Mouse (Mus musculus): ENCODE measurements at regions not wholly inside any gene's neighbourhood (a gene's known extent, or its start where the extent isn't known, plus 50 kb on each side); places are given as distances from the start of the nearest gene placed in this dataset.
A peak's percentile ranks its signal among the peaks of the same experiment; 100 is the strongest.

DNA sequence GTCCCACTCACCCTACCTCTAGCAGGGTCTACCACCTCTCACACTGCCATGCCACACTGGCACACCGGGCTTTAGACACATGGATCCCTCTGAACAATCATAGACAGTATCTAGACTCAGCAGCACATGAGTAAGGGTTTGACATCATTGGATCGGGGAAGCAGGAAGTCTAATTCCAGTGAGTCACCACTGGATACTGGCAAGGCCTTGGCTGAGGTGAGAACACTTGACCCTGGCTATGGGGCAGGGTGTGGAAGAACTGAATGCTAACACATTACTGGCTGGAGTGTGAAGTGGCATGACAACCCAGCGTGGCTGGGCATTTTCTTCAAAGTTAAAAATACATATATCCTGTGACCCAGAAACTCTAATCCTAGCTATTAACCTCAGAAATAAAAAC, 114.4 kb downstream of the H2afy start:
- peak; percentile 44 for DNase-seq (ENCODE audit: low spot score)

DNA sequence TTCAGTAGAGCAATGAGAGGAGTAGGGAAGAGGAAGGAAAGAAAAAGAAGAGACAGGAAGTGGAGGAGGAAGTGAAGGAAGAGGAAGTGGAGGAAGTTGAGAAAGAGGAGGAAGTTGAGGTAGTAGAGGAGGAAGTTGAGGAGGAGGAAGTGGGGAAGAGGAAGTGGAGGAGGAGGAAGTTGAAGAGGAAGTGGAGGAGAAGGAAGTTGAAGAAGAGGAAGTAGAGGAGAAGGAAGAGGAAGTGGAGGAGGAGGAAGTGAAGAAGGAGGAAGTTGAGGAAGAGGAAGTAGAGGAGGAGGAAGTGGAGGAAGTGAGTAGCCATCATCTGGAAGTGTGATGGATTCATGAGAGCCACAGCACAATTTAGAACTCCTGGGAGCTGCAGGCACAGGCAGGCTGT, 122.2 kb downstream of the H2afy start:
- no peak for DNase-seq (ENCODE audit: low spot score)

DNA sequence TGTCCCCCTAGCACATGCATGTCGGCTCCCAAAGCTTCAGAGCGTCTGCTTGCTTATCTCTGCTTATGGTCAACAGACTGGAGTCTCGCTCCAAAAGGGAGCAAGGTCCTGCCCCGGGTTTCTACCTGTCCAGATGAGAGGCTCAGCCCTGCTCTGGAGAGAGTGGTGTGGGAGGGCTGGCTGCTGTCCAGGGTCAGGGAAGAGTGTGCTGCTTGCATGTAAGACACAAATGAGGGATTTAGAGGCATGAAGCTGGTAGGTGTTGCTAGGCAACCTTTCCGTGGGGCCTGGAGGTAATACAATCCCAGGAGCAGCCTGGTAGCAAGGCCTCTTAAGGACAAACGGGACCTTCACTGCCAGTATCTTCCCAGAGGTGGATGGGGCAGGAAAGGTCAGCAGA, 125.7 kb downstream of the H2afy start:
- no peak for DNase-seq (ENCODE audit: low spot score)

DNA sequence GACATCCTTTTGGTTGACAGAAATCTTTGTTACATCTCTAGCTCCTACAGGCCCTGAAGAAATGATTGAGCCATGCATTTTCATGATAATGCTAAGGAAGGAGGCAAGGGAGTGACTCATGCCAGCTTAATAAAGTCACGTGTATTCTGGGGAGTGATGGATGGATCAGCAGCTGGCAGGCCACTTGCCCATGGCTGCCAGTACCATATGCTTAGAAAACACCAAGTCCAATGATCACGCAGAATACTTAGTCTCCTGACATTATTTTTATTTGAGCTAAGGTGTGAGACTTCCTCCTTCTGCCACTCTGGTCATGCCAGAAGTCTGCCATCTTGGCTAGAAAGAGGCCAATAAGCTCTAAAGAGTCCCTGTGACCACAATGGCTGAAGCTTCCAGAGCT, 129.3 kb downstream of the H2afy start:
- no peak for DNase-seq (ENCODE audit: low spot score)

DNA sequence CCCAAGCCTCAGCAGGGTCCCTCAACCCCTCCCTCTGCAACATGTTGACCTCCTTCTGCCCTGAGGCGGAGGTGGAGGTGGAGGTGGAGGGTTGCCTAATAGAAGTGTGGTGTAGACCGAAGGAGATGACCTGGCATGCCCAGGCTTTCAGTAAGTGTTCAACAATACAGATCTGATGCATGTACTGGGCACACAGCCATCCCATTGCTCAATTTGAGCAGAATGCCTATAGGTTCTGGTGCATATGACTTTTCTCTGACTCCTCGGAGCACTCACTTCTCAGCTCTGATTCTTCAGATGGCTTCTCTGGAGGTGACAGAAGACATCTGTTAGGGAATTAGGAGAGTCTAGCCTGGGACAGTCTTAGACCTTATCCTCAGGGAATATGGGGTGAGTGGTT, 130.4 kb downstream of the H2afy start:
- DNase-seq (ENCODE audit: low spot score) = no peak

DNA sequence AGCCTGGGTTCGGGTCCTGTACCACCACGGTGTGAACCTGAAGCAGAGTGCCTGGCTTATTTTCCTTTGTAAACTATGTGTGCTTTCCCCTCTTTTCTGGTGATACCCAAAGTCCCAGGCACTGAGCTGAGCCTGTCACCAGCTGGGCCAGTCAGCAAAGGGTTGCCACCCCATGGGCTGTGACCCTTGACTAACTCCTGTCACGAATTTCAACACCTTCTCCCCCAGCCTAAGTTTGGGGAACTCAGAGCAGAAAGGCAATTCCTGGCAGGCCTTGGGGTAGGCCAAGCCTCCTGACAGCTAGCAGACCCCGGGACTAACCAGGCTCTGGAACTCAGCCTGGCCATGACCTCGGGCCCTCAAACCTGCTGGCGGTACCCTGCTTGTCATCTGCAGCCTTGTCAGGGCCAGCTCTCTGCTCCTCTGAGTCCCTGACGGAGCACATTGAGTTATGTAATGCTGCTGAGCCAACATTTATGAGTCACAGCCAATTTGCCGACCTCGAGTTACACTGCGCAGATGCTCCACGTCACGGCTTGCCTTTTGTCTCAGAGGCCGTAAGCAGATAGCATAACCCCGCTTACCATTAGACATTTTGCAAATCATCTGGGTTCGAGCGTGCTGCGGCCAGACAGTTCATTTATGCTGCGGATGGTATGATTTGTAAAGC, 132.3 kb downstream of the H2afy start:
- peak; percentile 50 for DNase-seq (ENCODE audit: low spot score)

DNA sequence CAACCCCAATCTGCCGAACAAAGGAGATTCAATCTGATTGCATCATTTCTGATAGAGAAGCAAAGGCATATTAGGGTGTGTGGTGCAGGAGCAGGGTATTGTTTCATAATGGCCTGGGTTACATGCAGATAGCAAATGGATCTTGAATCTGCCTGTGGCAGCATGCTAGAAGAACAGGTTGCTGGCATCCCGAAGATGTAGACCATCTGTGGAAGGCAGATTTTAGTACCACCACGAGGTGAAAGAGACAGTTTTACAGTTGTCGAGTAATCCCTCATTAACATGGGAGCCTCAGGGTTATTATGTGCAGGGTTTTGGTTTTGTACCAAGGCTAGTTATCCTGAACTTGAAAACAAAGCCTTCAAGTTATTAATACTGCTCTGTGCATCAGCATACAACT, 140.9 kb downstream of the H2afy start:
- no peak for DNase-seq (ENCODE audit: low spot score)

DNA sequence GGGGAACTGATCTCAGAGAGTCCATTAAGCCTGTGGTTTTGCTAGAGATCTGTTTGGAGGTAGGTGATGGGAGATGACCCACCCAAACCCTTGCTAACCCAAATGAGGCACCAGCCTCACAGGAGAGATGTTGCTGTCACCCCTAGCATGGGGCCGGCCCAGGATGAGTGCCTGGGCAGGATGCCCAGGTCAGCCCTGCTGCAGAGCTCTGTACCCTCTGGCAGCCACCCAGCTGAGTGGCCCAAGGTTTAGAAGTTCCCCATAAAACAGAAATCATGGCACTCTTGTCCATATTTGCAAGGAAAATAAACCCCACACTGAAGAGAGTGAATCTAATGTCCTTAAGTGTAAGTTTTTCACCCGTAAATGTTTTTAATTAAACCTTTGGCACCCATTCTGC, 141.7 kb downstream of the H2afy start:
- DNase-seq (ENCODE audit: low spot score) = no peak

DNA sequence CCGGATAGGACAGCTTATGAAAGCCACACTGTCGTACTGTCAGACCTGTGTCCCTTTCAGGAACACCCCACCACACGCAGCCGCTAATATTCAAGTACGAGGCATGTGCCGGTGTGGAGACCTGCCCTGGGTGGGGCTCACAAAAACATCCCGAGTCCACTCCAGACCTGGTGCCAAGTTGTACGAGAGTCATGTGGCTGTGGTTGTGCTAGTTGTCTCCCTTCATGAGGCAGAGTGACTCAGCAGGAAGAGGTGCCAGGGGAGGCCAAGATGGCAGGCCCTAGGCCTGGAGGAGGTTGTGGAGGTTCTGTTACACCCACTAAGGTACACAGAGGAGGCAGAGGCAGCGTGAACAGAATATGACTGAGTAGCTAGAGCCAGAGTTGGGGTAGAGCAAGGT, 143.5 kb downstream of the H2afy start:
- peak; percentile 24 for DNase-seq (ENCODE audit: low spot score)

DNA sequence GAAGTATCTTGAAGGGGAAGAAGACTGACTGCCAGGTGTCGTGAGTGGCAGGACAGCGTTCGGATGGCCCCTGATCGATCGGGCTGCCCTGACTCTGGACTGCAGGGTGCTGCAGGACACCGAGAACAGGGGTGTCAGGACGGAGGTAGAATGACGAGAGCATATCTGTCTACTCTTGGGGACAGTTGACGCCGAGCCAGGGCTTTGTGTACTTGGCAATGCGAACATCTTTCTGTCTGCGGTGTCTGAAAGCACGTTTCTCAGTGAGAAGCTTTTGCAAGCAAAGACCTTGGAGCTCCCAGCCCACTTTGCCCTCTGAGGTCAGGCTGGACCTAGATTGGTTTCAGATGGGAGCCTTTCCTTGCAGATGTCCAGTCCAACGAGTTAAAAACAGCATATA, 144.9 kb downstream of the H2afy start:
- DNase-seq (ENCODE audit: low spot score) = no peak

DNA sequence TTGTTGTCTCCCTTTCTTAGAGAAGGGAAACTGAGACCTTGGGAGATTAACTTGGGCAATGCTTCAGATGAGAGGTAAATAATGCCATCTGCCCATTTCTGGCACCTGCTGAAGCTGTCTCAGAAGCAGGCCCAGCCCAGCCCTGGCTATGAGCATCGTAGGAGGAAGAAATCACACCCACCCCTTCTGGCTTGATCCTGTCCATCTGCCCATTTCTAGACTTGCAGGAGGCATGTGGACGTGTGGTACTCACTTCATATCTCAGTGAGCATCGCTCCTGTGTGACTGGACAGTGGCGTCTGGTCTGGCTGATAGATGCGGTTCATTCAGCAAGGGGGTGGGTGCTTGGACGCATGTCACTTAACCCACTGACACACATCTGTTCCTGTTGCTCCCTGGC, 146.0 kb downstream of the H2afy start:
- no peak for DNase-seq (ENCODE audit: low spot score)

DNA sequence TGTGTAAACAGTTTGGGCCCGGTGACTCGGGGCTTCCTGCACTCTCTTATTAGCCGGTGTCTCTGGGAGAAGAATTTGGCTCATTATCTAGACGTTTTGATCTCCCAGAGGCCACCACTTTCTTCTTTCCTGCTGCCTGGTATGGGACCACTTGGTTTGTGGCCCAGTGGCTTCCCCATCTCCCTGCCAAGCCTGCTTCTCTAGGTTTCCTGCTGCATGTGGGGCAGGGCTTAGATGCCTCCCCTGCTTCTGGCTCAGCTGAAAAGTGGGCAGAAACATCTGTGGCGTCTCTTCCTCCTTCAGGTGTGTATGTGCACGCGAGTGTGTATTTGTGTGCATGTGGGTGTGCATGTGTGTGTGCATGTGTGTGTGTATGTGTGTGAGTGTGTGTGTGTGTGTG, 146.8 kb downstream of the H2afy start:
- DNase-seq (ENCODE audit: low spot score) = no peak

DNA sequence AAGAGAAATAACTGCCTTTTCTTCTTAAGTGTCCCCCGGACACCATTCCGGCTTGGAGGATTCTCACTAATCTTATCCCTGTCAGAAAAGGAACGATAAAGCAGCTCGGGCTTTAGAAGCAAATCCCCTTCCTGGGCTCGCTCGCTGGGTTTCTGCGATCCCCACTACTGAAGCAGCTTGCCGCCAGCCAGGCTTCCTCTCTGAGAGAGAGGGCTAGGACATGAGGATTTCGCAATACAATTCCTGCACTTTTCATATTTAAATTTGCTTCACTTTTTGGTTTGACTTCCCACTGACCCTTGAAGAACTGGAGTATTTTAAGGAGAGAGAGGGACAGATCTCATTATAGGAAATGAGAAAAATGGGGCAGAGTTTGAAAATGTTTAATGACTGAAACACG, 149.4 kb upstream of the Pitx1 start:
- no peak for DNase-seq (ENCODE audit: low spot score)

DNA sequence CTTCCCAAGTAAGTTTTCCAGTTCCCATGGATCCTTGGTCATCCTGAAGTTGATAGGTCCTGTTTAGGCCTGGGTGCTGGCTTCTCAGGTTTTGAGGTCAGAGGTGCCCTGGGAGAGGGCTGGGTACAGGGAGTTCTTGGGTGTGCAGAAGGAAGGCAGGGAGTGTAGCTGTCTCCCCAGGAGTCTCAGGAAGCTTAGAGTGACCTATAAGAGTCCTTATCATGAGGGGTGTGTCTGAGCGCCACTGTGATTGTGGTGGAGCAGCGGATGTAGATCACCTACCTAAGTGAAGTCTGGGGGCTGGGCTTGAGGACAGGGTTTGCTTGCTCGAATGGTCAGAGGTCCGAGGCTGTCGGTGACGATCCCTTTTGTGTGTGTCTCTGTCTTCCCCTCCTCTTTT, 148.8 kb upstream of the Pitx1 start:
- DNase-seq (ENCODE audit: low spot score) = peak; percentile 44

DNA sequence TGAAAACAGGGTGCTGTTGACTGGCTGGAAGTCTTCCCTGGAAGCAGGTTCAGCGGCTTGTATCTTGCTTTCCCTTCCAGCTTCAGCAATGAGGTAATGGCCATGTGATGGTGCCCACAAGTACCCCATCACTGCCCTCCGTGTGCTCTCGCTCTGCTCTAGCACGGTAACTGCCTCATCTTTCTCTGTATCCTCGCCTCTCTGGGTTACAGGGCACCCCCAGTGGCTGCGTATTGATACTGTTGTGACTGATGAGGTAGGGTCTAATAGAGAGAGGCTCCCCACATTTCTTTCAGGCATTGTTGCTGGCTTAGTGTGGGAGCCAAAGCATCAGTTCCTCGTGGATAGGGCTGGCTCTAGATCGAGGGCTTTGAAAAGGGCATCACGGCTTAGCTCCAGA, 147.9 kb upstream of the Pitx1 start:
- no peak for DNase-seq (ENCODE audit: low spot score)

DNA sequence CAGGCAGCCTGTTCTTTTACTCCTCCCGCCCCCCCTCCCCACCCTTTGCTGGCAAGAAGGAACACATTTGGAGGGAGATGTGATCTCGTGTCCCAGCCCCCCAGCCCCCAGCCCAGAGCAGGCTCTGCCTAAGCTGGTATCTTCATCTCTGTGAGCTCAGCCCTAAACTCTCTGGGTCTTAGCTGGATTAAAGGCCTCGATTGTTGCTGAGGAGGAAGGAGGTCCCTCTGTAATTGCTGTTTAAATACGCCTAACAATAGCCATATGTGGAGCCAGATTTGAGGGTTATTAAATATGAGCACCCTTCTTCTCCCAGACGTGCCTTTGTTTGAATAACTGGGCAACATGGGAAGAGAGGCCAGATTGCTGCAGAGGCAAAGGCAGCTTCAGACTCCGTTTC, 145.0 kb upstream of the Pitx1 start:
- no peak for DNase-seq (ENCODE audit: low spot score)

DNA sequence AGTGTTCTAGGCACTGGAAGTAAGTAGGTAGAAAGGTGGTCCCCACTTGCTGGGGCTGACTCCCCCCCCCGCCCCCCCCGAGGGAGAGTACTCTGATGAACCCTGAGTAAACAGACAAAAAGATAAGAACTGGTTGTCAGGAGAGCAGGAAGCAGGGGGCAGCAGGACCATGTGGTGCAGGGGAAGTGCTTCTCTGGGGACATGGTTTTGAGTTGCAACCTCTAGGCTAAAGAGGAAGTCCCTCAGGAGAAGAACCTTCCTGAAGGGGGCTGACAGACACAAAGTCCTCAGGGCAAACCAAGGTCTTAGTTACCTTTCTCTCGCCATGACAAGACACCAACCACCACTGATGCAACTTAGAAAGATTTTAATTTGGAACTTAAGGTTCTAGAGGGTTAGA, 141.9 kb upstream of the Pitx1 start:
- DNase-seq (ENCODE audit: low spot score) = no peak

DNA sequence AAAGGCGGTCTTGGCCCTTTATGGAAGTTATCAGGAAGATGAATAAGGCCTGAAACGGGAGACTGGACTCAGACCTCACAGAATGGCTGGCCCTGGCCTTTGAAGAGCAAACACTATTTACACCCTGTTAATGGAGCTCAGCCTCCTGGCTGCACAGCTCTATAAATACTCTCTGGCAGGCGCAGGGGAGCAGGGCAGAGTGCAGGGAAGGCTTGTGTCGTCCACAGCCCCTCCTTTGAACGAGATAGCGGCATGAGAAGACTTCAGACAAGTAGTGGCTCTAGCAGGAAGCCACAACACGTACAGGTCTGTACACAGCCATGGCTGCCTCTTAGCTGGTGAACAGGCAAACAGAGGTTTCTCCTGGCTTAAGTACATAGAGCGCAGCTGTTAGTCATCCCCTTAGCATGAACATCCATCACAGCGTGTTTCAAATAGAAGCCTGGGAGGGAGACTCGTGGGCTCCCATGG, 141.0 kb upstream of the Pitx1 start:
- no peak for DNase-seq (ENCODE audit: low spot score)

DNA sequence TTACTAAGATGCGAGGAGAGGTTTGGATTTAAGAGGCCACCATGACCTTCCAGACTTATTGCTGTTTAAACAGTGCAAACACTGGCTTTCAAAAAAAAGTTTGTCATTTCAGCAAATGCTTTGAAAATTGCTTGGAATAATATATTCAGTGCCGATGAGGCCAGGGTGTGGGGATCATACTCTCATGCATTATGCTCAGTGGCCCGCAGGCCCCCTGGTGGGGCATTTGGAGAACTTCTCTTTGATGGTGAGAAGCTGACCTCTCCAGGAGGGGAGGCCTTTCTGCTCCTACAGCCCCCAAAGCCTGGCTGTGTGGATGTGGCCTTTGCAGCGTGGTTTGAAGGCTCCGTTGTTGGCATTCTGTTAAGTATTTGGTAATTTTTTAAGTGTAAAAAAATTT, 138.1 kb upstream of the Pitx1 start:
- no peak for DNase-seq (ENCODE audit: low spot score)

DNA sequence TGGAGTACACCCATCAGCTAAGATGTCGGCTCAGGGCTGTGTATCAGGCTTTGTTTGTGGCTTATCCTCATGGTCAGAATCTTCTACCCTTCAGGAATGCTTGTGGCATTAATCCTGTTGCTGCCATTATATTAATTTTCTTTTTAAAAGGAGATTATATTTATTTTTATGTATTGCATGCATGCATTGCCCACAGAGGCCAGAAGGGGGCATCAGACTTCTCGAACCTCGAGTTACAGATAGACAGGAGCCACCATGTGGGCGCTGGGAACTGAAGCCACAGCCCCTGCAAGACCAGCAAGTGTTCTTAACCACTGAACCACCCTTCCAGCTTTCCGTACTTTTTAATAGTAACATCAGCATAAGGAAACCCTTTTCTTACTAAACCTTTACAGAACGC, 134.7 kb upstream of the Pitx1 start:
- DNase-seq (ENCODE audit: low spot score) = no peak

DNA sequence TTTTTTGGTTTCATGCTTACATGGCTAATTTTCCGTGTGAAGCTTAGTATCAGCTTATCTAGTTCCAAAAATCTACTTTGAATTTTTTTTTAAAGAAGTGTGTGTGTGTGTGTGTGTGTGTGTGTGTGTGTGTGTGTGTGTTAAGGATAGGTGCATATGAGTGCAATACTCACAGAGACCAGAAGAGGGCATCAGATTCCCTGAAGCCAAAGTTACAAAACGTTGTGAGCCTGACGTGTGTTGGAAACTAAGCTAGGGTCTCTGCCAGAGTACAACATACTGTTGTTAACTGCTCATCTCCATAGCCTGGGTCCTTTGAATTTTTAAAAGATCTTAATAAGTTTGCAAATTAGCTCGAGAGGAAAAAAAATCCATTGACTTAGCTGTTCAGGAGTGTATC, 133.5 kb upstream of the Pitx1 start:
- DNase-seq (ENCODE audit: low spot score) = no peak

DNA sequence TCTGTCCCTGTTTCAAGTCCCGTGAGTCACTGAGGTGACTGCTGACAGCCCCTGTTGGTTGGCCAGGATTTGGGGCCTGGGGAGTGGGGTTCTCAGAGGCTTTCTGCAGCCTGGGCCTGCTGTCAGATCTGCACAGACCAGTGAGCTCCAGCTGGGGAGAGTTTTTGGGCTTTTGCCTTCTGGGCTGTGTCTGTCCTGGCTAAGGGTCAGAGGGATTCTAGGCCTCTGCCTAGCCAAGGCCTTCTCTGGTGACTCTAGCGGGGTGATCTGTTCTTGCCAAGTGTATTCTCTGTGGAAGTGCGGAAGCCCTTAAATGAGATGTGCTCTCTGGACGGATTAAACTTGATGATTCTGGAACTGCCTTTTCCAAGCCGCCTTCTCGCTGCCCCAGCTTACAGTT, 131.2 kb upstream of the Pitx1 start:
- no peak for DNase-seq (ENCODE audit: low spot score)

DNA sequence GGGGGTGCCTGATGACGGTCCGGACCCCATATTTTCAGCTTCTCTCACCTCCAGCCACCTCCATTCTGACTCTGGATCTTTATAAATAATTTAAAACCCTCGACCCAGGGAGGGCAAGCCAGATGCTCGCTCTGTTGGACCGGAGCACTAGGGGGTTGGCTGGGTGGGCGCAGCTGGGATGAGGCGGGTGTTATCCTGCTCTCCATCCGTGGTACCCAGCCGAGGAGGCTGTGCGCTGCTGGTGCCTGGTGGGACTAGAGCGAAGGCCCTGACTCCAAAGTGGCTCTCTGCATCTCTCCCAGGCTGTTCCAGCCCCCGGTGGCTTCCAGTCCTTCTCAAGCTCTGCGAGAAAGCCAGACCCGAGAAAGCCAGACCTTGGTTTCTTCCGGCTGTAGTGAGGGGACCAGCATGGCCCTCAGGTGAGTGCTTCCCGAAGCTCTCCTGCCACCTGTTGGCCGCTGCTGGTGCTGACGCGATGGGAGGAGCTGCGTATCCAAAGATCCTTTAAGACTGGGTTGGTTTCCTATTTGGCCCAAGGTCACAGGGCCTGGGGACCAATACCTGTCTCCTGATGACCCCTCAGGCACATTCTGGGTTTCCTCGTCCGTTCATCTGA, 127.1 kb upstream of the Pitx1 start:
- peak; percentile 69 for DNase-seq (ENCODE audit: low spot score)

DNA sequence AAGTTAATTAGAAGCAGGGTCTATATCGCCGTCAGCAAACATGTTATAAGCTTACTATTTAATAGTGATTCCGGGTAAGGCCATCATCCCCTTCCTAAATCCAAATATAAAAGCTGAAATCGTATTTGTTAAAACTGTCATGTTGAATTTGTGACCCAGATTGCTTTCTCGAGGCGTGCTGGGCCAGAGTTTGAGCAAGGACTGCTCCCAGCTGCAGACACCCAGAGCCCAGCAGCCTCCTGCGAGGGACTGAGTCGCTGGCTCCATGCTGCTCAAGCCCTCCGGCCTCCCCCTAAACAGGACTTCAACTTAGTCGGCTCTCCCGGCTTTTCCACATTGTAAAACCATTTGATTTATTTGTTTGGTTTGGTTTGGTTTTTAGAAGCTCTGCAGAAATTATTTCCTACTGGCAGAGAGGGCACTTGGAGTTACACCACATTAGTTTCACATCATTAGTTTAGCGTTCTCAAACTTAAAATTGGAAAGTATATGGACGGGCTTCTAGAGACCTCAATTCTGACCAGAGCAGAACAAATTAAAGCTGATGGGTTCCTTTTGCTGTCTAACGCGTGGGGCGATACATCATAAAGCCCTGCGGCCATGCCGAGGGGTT, 126.4 kb upstream of the Pitx1 start:
- DNase-seq (ENCODE audit: low spot score) = no peak

Data from lung, postnatal 25 days (tissue).